Mouse (Mus musculus): ENCODE measurements at regions not wholly inside any gene's neighbourhood (a gene's known extent, or its start where the extent isn't known, plus 50 kb on each side); places are given as distances from the start of the nearest gene placed in this dataset.

DNA sequence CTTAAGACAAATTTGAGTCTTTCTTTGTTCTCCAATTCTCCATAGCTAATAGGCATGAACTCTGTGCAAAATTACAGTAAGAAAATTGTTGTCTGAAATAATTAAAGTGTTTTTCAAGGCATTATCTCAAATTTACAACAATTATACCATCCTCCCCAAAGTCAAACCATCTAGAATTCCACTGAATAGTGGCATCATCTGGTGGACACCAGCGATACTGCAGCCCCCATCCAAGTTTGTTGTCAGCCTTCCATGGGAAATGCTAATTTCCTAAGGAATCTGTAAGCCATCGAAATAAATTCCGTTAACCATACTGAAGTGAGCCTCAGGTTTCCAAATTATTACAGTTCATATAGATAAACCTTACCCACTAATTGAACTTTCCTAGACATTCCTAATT is 110.7 kb upstream of the Nebl start:
- H3K4me2 ChIP-seq, result no peak overlapping the region
- H3K36me3 ChIP-seq, result no peaks in the 10 kb centered on the region
- H3K9ac ChIP-seq, result no peak overlapping the region
- H3K4me1 ChIP-seq (replicated peaks), result peaks cover 12% of the 10 kb centered on the region
- H3K27me3 ChIP-seq, result no peaks in the 10 kb centered on the region
- H3K9me3 ChIP-seq (replicated peaks), result no peaks in the 10 kb centered on the region
- no peak overlapping the region for H3K27ac ChIP-seq
- whole genome bisulfite sequencing, result 47% methylated on average over 3 of the region's 3 CpGs
- ATAC-seq (replicated peaks; ENCODE audit: insufficient number of reproducible peaks, insufficient read depth, low FRiP score, low read depth), result no peak
- no peak overlapping the region for H3K4me3 ChIP-seq

DNA sequence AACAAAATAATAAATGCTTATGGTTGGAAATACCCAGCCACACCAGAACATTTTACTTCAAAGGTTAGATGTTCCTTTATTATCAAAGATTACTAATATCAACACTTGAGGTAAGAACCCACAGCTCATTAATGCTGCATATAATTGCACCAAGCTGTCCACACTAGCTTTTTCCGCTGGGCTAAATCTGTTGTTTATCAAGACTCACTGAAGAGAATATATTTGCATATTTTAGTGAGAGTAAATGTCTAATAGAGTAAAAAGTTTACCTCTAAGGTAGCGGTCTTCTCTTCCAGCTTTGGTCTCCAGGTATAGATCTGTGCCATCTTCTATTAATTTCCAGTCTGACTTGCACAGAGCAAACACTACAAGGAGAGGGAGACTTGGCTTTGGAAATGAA is 110.3 kb upstream of the Nebl start:
- no peak overlapping the region for H3K9ac ChIP-seq
- no peak for ATAC-seq (replicated peaks; ENCODE audit: insufficient number of reproducible peaks, insufficient read depth, low FRiP score, low read depth)
- WGBS, result 87% methylated on average over 2 of the region's 2 CpGs

DNA sequence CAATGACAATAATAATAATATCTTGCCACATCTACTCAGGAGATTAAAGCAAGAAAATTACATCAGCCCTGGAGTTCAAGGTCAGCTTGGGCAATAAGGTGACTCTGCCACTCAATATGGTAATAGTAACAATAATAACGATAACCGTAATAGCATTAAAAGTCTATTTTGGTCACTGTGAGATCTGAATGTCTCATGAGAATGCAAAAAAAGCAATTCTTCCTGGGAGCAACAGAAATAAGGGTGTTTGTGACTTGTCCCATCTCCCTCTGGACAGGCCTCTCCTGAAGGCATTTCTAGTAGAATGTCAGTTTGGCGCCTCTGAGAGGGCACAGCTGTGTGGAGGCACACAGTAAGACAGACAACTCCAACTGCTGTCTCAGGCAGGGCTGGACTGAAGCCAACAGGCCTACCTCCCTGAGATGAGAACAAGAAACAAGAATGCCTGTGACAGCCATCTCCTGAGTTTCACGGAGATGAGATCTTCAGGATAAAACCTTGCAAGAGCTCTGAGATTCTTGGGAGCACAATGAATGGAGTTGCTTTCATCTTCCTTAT is 109.8 kb upstream of the Nebl start:
- ATAC-seq (replicated peaks; ENCODE audit: insufficient number of reproducible peaks, insufficient read depth, low FRiP score, low read depth), result no peak
- Histone ChIP-seq H3K9ac (no peak overlapping the region), H3K4me1 (replicated peaks) (peaks cover 12% of the 10 kb centered on the region), H3K27ac (no peak overlapping the region), H3K4me2 (no peak overlapping the region), H3K4me3 (no peak overlapping the region), H3K36me3 (no peaks in the 10 kb centered on the region), H3K27me3 (no peaks in the 10 kb centered on the region), H3K9me3 (replicated peaks) (no peaks in the 10 kb centered on the region)
- WGBS, result 62% methylated on average over 4 of the region's 4 CpGs

More for the DNA sequence above, 110.3 kb upstream of the Nebl start:
- H3K4me3 ChIP-seq, result no peak overlapping the region
- no peaks in the 10 kb centered on the region for H3K36me3 ChIP-seq
- no peak overlapping the region for H3K4me2 ChIP-seq
- H3K9me3 ChIP-seq (replicated peaks), result no peaks in the 10 kb centered on the region
- no peaks in the 10 kb centered on the region for H3K27me3 ChIP-seq
- peaks cover 12% of the 10 kb centered on the region for H3K4me1 ChIP-seq (replicated peaks)
- H3K27ac ChIP-seq, result no peak overlapping the region

DNA sequence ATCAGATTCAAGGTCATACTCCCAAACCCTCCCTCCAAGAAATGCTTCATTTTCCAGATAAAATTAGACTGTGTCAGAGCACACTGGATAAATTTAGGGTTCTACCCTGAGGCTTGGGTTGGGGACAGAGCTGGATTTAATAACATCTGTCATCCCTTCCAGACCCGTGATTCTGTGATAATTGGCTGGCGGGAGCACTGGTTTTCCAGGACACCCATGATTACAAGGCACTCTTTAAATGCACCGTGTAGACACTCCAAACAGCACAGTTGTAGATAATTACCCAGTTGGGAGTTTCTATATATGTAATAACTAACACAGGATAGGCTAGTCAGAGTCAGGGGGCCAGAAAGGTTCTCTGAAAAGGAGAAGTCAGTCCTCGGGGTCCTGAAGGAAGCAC is 108.4 kb upstream of the Nebl start:
- Histone ChIP-seq H3K27ac (peak overlapping the region; percentile 16; the same call in 1 of the 2 replicates), H3K4me1 (replicated peaks) (peaks cover 12% of the 10 kb centered on the region), H3K9me3 (replicated peaks) (no peaks in the 10 kb centered on the region), H3K4me3 (no peak overlapping the region), H3K9ac (no peak overlapping the region), H3K27me3 (no peaks in the 10 kb centered on the region), H3K36me3 (no peaks in the 10 kb centered on the region), H3K4me2 (no peak overlapping the region)
- 0 out of 2 replicates have a peak, but pooled peaks have one; percentile 10 for ATAC-seq (replicated peaks; ENCODE audit: insufficient number of reproducible peaks, insufficient read depth, low FRiP score, low read depth)
- 43% methylated on average over 4 of the region's 4 CpGs for WGBS

DNA sequence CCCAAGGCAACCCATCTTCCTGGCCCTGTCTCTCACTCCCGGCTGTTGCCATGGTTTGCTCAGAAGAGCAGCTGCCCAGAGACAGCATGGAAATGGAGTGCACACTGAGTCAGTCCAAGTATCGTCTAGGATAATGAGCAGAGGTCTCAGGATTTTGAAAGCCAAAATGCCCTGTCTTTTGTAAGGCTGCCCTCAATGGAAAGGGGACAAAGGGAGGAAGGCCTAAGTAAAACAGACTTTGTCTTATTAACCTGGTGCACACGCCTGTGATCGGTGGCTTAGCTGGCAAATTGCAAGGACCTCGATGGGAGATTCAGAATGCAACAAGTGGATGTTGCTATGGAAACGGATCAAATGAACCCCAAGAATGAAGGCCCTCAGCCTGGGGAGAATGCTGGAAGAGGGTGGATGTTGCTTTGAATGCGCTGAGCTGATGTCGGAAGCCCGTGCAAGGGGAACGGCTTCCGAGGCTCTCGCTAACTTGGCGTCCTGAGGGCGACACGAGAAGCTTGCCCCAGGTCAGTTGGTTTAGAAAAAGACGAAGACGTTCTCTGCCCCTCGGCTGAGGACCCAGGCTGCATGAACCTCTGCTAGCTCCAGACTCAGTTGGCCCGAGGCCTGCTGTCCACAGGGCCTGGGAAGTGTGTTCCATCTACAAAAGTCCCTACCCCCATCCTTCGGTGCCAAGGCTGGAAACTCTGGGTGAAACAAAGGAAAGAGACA is 107.8 kb upstream of the Nebl start:
- H3K9ac ChIP-seq, result no peak overlapping the region
- no peak overlapping the region for H3K4me2 ChIP-seq
- H3K9me3 ChIP-seq (replicated peaks), result no peaks in the 10 kb centered on the region
- H3K4me3 ChIP-seq, result no peak overlapping the region
- H3K4me1 ChIP-seq (replicated peaks), result peaks cover 12% of the 10 kb centered on the region
- 88% methylated on average over 20 of the region's 20 CpGs for WGBS
- no peaks in the 10 kb centered on the region for H3K27me3 ChIP-seq
- H3K27ac ChIP-seq, result no peak overlapping the region
- no peaks in the 10 kb centered on the region for H3K36me3 ChIP-seq
- no peak for ATAC-seq (replicated peaks; ENCODE audit: insufficient number of reproducible peaks, insufficient read depth, low FRiP score, low read depth)

DNA sequence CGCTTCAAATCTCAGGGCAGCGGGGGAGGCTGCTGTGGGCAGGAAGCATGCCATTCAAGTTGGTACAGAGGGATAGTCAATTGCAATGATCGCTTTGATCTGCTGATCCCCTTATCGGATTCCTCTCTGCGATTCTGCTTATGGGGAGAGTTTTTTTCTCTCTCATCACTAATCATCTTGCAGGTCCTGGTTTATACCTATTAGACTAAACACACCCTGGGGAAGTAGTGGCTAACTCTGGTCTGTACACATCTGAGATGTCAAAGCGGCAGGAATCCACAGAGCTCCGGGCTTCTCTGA is 107.1 kb upstream of the Nebl start:
- Histone ChIP-seq H3K9ac (no peak overlapping the region), H3K27me3 (no peaks in the 10 kb centered on the region), H3K4me2 (no peak overlapping the region), H3K27ac (no peak overlapping the region), H3K4me3 (no peak overlapping the region), H3K4me1 (replicated peaks) (peaks cover 12% of the 10 kb centered on the region), H3K36me3 (no peaks in the 10 kb centered on the region), H3K9me3 (replicated peaks) (no peaks in the 10 kb centered on the region)
- ATAC-seq (replicated peaks; ENCODE audit: insufficient number of reproducible peaks, insufficient read depth, low FRiP score, low read depth), result no peak
- WGBS, result 83% methylated on average over 7 of the region's 7 CpGs

DNA sequence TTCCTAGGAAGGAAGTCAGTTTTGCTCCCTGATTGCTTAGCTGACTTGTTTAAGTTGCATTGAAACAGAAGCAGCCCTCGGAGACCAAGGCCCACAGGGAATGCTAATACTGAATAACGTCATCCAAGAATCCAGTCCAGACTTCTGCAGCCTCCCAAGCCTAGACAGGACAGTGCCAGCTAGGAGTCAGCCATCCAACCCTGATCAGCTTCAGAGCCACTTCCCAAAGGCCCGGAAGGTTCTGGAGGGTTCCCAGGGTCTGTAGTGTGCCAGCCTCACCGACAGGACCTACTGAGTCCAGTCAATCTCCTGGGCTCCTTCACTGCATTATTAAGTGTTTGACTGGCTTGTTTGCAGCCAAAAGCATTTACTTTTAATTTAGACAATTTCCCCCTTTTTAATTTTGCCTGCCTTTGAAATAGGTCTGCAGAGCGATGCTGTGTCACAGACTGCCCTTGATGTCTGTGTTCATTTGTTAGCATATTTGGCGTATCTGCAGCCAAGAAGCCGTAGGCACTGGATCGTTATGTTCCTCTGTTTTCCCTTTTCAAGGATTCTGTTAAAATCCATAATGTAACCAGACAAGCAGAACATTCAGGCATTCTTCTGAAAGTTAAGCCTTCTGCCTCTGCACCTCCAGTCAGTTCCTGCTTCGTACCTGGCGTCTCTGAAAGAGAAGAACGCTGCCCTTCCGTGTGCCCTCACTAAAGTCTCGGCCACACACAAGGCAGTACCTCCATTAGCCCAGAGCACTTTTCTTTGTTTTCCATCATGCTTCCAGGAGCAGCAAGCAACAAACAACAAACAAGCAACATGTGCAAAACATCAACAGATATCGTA is 106.5 kb upstream of the Nebl start:
- no peak for ATAC-seq (replicated peaks; ENCODE audit: insufficient number of reproducible peaks, insufficient read depth, low FRiP score, low read depth)

DNA sequence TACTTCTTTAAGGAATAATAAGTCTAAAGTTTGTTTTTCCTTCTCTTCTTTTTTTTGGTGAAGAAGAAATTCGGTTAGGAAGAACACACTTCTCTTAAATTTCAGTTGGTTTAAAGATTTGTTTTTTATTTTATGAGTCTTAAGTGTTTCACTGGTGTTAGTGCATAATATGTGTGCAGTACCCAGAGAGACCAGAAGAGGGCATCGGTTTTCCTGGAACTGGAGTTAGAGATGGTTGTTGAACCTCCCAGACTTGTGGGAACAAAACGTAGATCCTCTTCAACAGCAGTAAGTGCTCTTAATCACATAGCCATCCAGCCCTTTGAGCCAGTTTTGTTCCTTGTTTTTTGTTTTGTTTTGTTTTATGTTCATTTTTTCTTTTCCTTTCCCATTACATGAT is 101.5 kb upstream of the Nebl start:
- WGBS, result 72% methylated on average over 3 of the region's 3 CpGs

More for the DNA sequence above, 106.5 kb upstream of the Nebl start:
- Histone ChIP-seq H3K4me3 (no peak overlapping the region), H3K4me1 (replicated peaks) (peaks cover 12% of the 10 kb centered on the region), H3K9me3 (replicated peaks) (no peaks in the 10 kb centered on the region), H3K36me3 (no peaks in the 10 kb centered on the region), H3K4me2 (no peak overlapping the region), H3K27ac (no peak overlapping the region), H3K9ac (no peak overlapping the region), H3K27me3 (no peaks in the 10 kb centered on the region)
- 83% methylated on average over 14 of the region's 14 CpGs for WGBS

DNA sequence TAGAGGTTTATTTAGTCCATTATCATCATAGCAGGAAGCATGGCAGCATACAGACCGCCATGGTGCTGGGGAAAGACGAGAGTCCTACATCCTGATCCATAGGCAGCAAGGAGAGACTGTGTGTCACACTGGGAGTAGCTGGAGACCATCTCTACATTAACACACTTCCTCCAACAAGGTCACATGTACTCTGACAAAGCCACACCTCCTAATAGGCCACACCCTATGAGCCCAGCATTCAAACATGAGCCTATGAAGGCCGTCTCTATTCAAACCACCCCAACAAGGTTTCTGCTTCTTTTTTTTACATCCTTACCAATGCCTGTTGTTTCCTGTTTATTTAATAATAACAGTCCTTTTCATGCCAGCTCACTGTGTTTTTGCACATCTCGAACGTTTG is 99.0 kb upstream of the Nebl start:
- H3K4me2 ChIP-seq, result no peak overlapping the region
- no peaks in the 10 kb centered on the region for H3K27me3 ChIP-seq
- no peak overlapping the region for H3K9ac ChIP-seq
- no peak for ATAC-seq (replicated peaks; ENCODE audit: insufficient number of reproducible peaks, insufficient read depth, low FRiP score, low read depth)
- no peak overlapping the region for H3K4me3 ChIP-seq
- no peak overlapping the region for H3K27ac ChIP-seq
- H3K4me1 ChIP-seq (replicated peaks), result no peaks in the 10 kb centered on the region
- 87% methylated on average over 5 of the region's 5 CpGs for WGBS
- H3K36me3 ChIP-seq, result no peaks in the 10 kb centered on the region
- no peaks in the 10 kb centered on the region for H3K9me3 ChIP-seq (replicated peaks)

More for the DNA sequence above, 101.5 kb upstream of the Nebl start:
- Histone ChIP-seq H3K9me3 (replicated peaks) (no peaks in the 10 kb centered on the region), H3K4me3 (no peak overlapping the region), H3K4me2 (no peak overlapping the region), H3K4me1 (replicated peaks) (no peaks in the 10 kb centered on the region), H3K27ac (no peak overlapping the region), H3K36me3 (no peaks in the 10 kb centered on the region), H3K9ac (no peak overlapping the region), H3K27me3 (no peaks in the 10 kb centered on the region)
- no peak for ATAC-seq (replicated peaks; ENCODE audit: insufficient number of reproducible peaks, insufficient read depth, low FRiP score, low read depth)

DNA sequence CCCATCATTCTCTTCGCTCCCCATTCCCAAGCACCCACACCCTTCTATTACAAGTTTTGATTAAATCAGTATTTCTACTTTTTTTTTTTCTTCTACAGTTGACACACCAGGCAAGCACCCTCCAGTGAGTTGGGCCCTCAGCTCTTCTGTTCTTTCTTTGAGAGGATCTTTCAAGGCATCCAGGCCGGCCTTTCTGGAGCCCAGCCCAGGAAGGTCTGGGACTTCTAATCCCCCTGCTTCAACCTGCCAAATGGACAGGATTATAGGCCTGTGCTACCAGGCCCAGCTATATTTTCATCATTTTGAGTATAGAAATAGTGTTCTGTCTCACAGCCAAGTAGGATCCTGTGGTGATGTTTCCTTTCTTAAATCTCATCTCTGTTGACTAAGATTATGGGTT is 94.0 kb upstream of the Nebl start:
- Histone ChIP-seq H3K27me3 (no peaks in the 10 kb centered on the region), H3K4me2 (no peak overlapping the region), H3K27ac (no peak overlapping the region), H3K9me3 (replicated peaks) (no peaks in the 10 kb centered on the region), H3K4me3 (no peak overlapping the region), H3K4me1 (replicated peaks) (no peaks in the 10 kb centered on the region), H3K9ac (no peak overlapping the region), H3K36me3 (no peaks in the 10 kb centered on the region)
- WGBS, result 81% methylated on average over 2 of the region's 2 CpGs
- no peak for ATAC-seq (replicated peaks; ENCODE audit: insufficient number of reproducible peaks, insufficient read depth, low FRiP score, low read depth)

DNA sequence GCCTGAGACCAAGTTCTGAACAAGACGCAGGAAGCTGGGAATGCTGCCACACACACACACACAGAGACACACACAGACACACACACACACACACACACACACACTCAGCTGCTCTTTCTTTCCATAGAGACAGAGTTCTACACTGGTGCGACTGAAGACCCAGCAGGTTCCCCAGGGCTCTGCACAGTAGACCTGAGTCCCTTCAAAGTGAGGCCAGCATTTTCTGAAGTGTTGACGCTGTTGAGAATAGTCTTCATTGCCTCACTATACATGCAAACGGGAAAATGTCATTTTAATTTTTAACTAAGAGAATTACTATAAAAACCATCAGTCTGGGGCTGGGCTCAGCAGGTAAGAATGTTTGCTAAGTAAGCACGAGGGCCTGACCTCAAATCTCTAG is 92.9 kb upstream of the Nebl start:
- no peak overlapping the region for H3K9ac ChIP-seq
- ATAC-seq (replicated peaks; ENCODE audit: insufficient number of reproducible peaks, insufficient read depth, low FRiP score, low read depth), result no peak
- H3K4me3 ChIP-seq, result no peak overlapping the region
- H3K27ac ChIP-seq, result no peak overlapping the region
- 71% methylated on average over 5 of the region's 5 CpGs for WGBS
- no peaks in the 10 kb centered on the region for H3K9me3 ChIP-seq (replicated peaks)
- H3K27me3 ChIP-seq, result no peaks in the 10 kb centered on the region
- H3K4me1 ChIP-seq (replicated peaks), result no peaks in the 10 kb centered on the region
- H3K4me2 ChIP-seq, result no peak overlapping the region
- H3K36me3 ChIP-seq, result no peaks in the 10 kb centered on the region

Data from heart, embryonic 15.5 days (tissue).